Mouse (Mus musculus) MEL (cell line): ENCODE measurements around the gene Hipk3. TPM values are rescaled to one million over a fixed set of nuclear protein-coding genes. Genes with fewer than 3 reads are reported as not detected.

Source experiments
- DNase-seq: peaks from one replicate; pipeline ENCODE4 v3.0.0; 2011; ENCODE audit warnings: low read depth, low spot score
- H3K27ac ChIP-seq: 2 replicates; pipeline ENCODE4 v1.5.1; 2012; ENCODE audit warnings: low read depth, mild to moderate bottlenecking, control low read depth, low read length, moderate library complexity; ENCODE audit not compliant: control insufficient read depth
- H3K27me3 ChIP-seq, 2 experiments: fragments of 150-350 bp in 1 of 2; sonication (generic) in 1 of 2; 2 replicates each; pipeline ENCODE4 v1.6.1; 2012; ENCODE audit warnings: low read length in 2 of 2, mild to moderate bottlenecking in 2 of 2, improper control_type of control experiment in 1 of 2, moderate library complexity in 1 of 2; ENCODE audit not compliant: insufficient read depth in 2 of 2, control insufficient read depth in 1 of 2
- H3K36me3 ChIP-seq, 2 experiments: 2 replicates each; pipeline ENCODE4 v1.6.1; 2012 to 2014; ENCODE audit warnings: low read length in 2 of 2, improper control_type of control experiment in 1 of 2, inconsistent platforms in 1 of 2, mild to moderate bottlenecking in 1 of 2; ENCODE audit not compliant: insufficient read depth in 2 of 2, control insufficient read depth in 1 of 2
- H3K4me1 ChIP-seq, 2 experiments: fragments of 150-350 bp in 1 of 2; sonication (generic) in 1 of 2; 2 replicates each; pipeline ENCODE4 v1.6.1; 2012; ENCODE audit warnings: low read length in 2 of 2, improper control_type of control experiment in 1 of 2, mild to moderate bottlenecking in 1 of 2; ENCODE audit not compliant: insufficient read depth in 2 of 2, control insufficient read depth in 1 of 2
- H3K4me3 ChIP-seq, 2 experiments: fragments of 150-350 bp in 1 of 2; sonication (generic) in 1 of 2; 2 replicates each; pipeline ENCODE4 v1.5.1; 2012; ENCODE audit warnings: low read depth in 2 of 2, low read length in 2 of 2, mild to moderate bottlenecking in 2 of 2, moderate library complexity in 2 of 2, control low read depth in 1 of 2, improper control_type of control experiment in 1 of 2; ENCODE audit not compliant: control insufficient read depth in 1 of 2, insufficient read depth in 1 of 2
- H3K79me2 ChIP-seq: 2 replicates; pipeline ENCODE4 v1.6.1; 2012; ENCODE audit warnings: mild to moderate bottlenecking, low read length, moderate library complexity; ENCODE audit not compliant: control insufficient read depth, poor library complexity, insufficient read depth
- H3K9ac ChIP-seq: 2 replicates; pipeline ENCODE4 v1.6.1; 2012; ENCODE audit warnings: low read depth, mild to moderate bottlenecking, control low read depth, low read length, moderate library complexity; ENCODE audit not compliant: control insufficient read depth, poor library complexity, severe bottlenecking
- H3K9me3 ChIP-seq: fragments of 150-350 bp; sonication (generic); replicated peaks from 2 replicates; pipeline ENCODE4 v1.6.1; 2012; ENCODE audit warnings: mild to moderate bottlenecking, low read length, improper control_type of control experiment, moderate library complexity; ENCODE audit not compliant: insufficient read depth
- CHD1 ChIP-seq: IDR thresholded peaks from 2 replicates; pipeline ENCODE4 v1.6.1; 2012; ENCODE audit warnings: low read depth, mild to moderate bottlenecking, inconsistent platforms, low read length, improper control_type of control experiment
- CTCF ChIP-seq, 3 experiments: IDR thresholded peaks in 2 of 3; conservative IDR thresholded peaks in 1 of 3; 2 replicates each; pipeline ENCODE4 v1.5.1; 2011 to 2012; ENCODE audit warnings: low read length in 3 of 3, low read depth in 2 of 3, mild to moderate bottlenecking in 2 of 3, improper control_type of control experiment in 1 of 3, inconsistent platforms in 1 of 3, mixed read lengths in 1 of 3, moderate library complexity in 1 of 3; ENCODE audit not compliant: control insufficient read depth in 1 of 3, insufficient read depth in 1 of 3, poor library complexity in 1 of 3, severe bottlenecking in 1 of 3
- GABPA ChIP-seq: IDR thresholded peaks from 2 replicates; pipeline ENCODE4 v1.6.1; 2012; ENCODE audit warnings: low read depth, mild to moderate bottlenecking, inconsistent platforms, low read length, improper control_type of control experiment, moderate library complexity
- HCFC1 ChIP-seq: IDR thresholded peaks from 2 replicates; pipeline ENCODE4 v1.6.1; 2012; ENCODE audit warnings: low read depth, mild to moderate bottlenecking, inconsistent platforms, low read length, improper control_type of control experiment, moderate library complexity
- KAT2A ChIP-seq: conservative IDR thresholded peaks from 2 replicates; pipeline ENCODE4 v1.6.1; 2012; ENCODE audit warnings: low read depth, low read length, improper control_type of control experiment, inconsistent platforms
- MAX ChIP-seq: IDR thresholded peaks from 2 replicates; pipeline ENCODE4 v1.6.1; 2011; ENCODE audit warnings: low read length, improper control_type of control experiment
- MAZ ChIP-seq: IDR thresholded peaks from 2 replicates; pipeline ENCODE4 v1.6.1; 2012; ENCODE audit warnings: low read depth, mild to moderate bottlenecking, inconsistent platforms, low read length, improper control_type of control experiment
- NELFE ChIP-seq: IDR thresholded peaks from 2 replicates; pipeline ENCODE4 v1.6.1; 2011; ENCODE audit warnings: low read depth, low read length, improper control_type of control experiment
- NRF1 ChIP-seq: IDR thresholded peaks from 2 replicates; pipeline ENCODE4 v1.6.1; 2014; ENCODE audit warnings: low read depth, mild to moderate bottlenecking, inconsistent platforms, low read length, improper control_type of control experiment, moderate library complexity; ENCODE audit not compliant: poor library complexity, insufficient read depth, severe bottlenecking
- POLR2A ChIP-seq, 2 experiments: IDR thresholded peaks; 2 replicates each; pipeline ENCODE4 v1.6.1; 2011 to 2012; ENCODE audit warnings: low read length in 2 of 2, mild to moderate bottlenecking in 2 of 2, control low read depth in 1 of 2, improper control_type of control experiment in 1 of 2, low read depth in 1 of 2, moderate library complexity in 1 of 2; ENCODE audit not compliant: control insufficient read depth in 1 of 2, insufficient read depth in 1 of 2, poor library complexity in 1 of 2
- SIN3A ChIP-seq: IDR thresholded peaks from 2 replicates; pipeline ENCODE4 v1.6.1; 2012; ENCODE audit warnings: low read length, improper control_type of control experiment, inconsistent platforms
- TCF12 ChIP-seq: IDR thresholded peaks from 2 replicates; pipeline ENCODE4 v1.6.1; 2014; ENCODE audit warnings: low read depth, mild to moderate bottlenecking, inconsistent platforms, low read length, improper control_type of control experiment, moderate library complexity
- UBTF ChIP-seq: IDR thresholded peaks from 2 replicates; pipeline ENCODE4 v1.6.1; 2012; ENCODE audit warnings: low read depth, mild to moderate bottlenecking, inconsistent platforms, low read length, improper control_type of control experiment, moderate library complexity, borderline replicate concordance; ENCODE audit not compliant: insufficient read depth
- ZC3H11A ChIP-seq: IDR thresholded peaks from 2 replicates; pipeline ENCODE4 v1.6.1; 2012; ENCODE audit warnings: low read depth, mild to moderate bottlenecking, inconsistent platforms, low read length, improper control_type of control experiment
- ZMIZ1 ChIP-seq: IDR thresholded peaks from 2 replicates; pipeline ENCODE4 v1.6.1; 2012; ENCODE audit warnings: low read depth, mild to moderate bottlenecking, inconsistent platforms, low read length, improper control_type of control experiment, moderate library complexity
- polyA plus RNA-seq, 2 experiments: library from polyadenylated mRNA; stranded (reverse) in 1 of 2; unstranded in 1 of 2; fragments of >175 nt in 1 of 2; fragments of >200 nt in 1 of 2; gene quantifications; 2 replicates each; pipeline versions ENCODE4 v1.2.1 to v1.2.4; 2012; ENCODE audit warnings: low replicate concordance in 2 of 2, low read depth in 1 of 2; ENCODE audit not compliant: insufficient read length in 2 of 2, insufficient read depth in 1 of 2, missing spikeins in 1 of 2
- total RNA-seq: library from RNA; depleted of rRNA; stranded (reverse); fragments of 300-350 nt; gene quantifications from 2 replicates; pipeline ENCODE4 v1.2.3, GENCODE M21; 2012; rRNA removed

Gene Hipk3
- total RNA-seq (11.9 and 12.1 TPM in 2 replicates), polyA plus RNA-seq (10 to 100 TPM; 17.0 to 19.4 TPM)

GRCm38 (mm10) chr2:104493951-104494800 is at the start of gene Hipk3:
TSS of gene Hipk3 (minus strand) at chr2:104494446.
- Histone ChIP-seq H3K9ac (peak within 1 kb of the TSS; percentile 91), H3K9me3 (no peaks in the 10 kb centered on the region), H3K27ac (peak within 1 kb of the TSS; percentile 88), H3K27me3 (no peaks in the 10 kb centered on the region), H3K4me1 (peaks cover 9 to 10% of the 10 kb centered on the region in 2 experiments), H3K36me3 (peaks cover 0 to 16% of the 10 kb centered on the region in 2 experiments; a peak in 2 of 4 replicates), H3K79me2 (peaks cover 30% of the 10 kb centered on the region), H3K4me3 (peak within 1 kb of the TSS; percentile 98)
- peak; percentile 82 for DNase-seq
- TF ChIP-seq CTCF (IDR thresholded peaks at IDR 0.05 in 2 of 3, conservative IDR thresholded peaks at IDR 0.05 in 1 of 3; ENCODE audit: control insufficient read depth in 1 of 3, insufficient read depth in 1 of 3, low read depth in 2 of 3, low read length in 3 of 3, poor library complexity in 1 of 3, severe bottlenecking in 1 of 3) (peak in 2 of 3 experiments; percentile 9 to 29; a peak in 3 of 6 replicates), MAX (0 out of 2 replicates have a peak, but pooled peaks have one; percentile 24), GABPA (no peak), UBTF (0 out of 2 replicates have a peak, but pooled peaks have one; percentile 80), POLR2A (IDR thresholded peaks at IDR 0.05; ENCODE audit: control insufficient read depth in 1 of 2, insufficient read depth in 1 of 2, low read depth in 1 of 2, low read length in 2 of 2, poor library complexity in 1 of 2) (peak in 1 of 2 experiments; percentile 67; a peak in 3 of 4 replicates), HCFC1 (no peak), NELFE (peak; percentile 11; the same call in 1 of the 2 replicates), SIN3A (peak; percentile 52), TCF12 (0 out of 2 replicates have a peak, but pooled peaks have one; percentile 12), ZMIZ1 (peak; percentile 66; the same call in 1 of the 2 replicates), NRF1 (0 out of 2 replicates have a peak, but pooled peaks have one; percentile 13), KAT2A (no peak), CHD1 (peak; percentile 28)

- Histone ChIP-seq H3K4me3 (no peak overlapping the region), H3K9ac (no peak overlapping the region), H3K9me3 (no peaks in the 10 kb centered on the region), H3K36me3 (no peaks in the 10 kb centered on the region), H3K27ac (no peak overlapping the region), H3K27me3 (peaks cover 4 to 7% of the 10 kb centered on the region in 2 experiments), H3K79me2 (no peaks in the 10 kb centered on the region), H3K4me1 (no peaks in the 10 kb centered on the region)
- DNase-seq, result no peak
- TF ChIP-seq MAZ (no peak), NRF1 (no peak), ZC3H11A (no peak)
Measured at GRCm38 (mm10) chr2:104540286-104540685, 46.0 kb upstream of the Hipk3 start.
